Mouse (Mus musculus): ENCODE data around the gene Gm16867.
"Not testable (repeated sequence)": the region's sequence is repeated elsewhere in the genome, so short reads cannot be mapped to it uniquely, and the experiment has no call there.

DNA sequence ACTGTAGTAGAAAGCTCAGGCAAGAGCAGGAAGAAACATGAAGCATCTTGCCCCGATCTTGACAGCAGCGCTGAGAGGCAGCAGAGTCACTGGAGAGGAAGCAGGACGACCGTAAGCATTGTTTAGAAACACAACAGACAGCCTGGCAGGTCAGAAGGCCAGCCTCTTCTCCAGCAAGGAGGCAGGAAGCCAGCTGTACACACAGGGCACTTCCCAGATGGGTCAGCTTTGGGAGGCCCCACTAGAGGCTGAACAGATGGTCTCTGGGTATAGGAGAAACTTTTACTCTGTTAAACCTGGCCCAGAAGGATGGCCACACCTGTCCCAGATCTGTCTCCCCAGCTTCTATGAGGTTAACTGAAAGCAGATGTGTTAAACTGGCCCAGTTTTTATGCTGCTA, 44.1 kb upstream of the Gm16867 start:
- not testable (repeated sequence) for TF ChIP-seq CTCF, POLR2A (IDR thresholded peaks at IDR 0.05; ENCODE audit: insufficient read depth, low read depth, low read length)
